Mouse (Mus musculus) hematopoietic stem cell, adult 5-6 weeks (primary cell): Measurements from ENCODE around the gene Kcnk4. TPM values are rescaled to one million over a fixed set of nuclear protein-coding genes. Genes with fewer than 3 reads are reported as not detected.
A peak's percentile ranks its signal among the peaks of the same experiment; 100 is the strongest.

Experiments
- ATAC-seq, 2 experiments: fragments of 125-278 bp in 1 of 2; replicated peaks in 1 of 2; 2 replicates each; pipeline ENCODE4 v1.8.0; 2016 to 2017; ENCODE audit warnings: inconsistent platforms in 2 of 2, mild to moderate bottlenecking in 2 of 2, moderate number of reproducible peaks in 2 of 2, low read depth in 1 of 2, moderate TSS enrichment in 1 of 2; ENCODE audit not compliant: low FRiP score in 2 of 2, poor library complexity in 2 of 2, severe bottlenecking in 2 of 2, insufficient read depth in 1 of 2, low TSS enrichment in 1 of 2
- total RNA-seq: library from RNA; stranded (forward); fragments of 172-1452, 232-1000 nt; gene quantifications from 2 replicates; pipeline ENCODE4 v1.2.3, GENCODE M21; 2017

Gene Kcnk4
- total RNA-seq, 1 experiment from 2014 or later, result not detected

- ATAC-seq, result peak; percentile 82 to 84
These were observed 8.0 kb upstream of the Kcnk4 start, which contains the start of gene Gpr137 for GRCm38 (mm10) chr19:6942249-6942691. TSS of gene Gpr137 (minus strand) at chr19:6942480.

GRCm38 (mm10) chr19:6941372-6942248 is 7.3 kb upstream of the Kcnk4 start, which contains the start of gene Bad:
TSS of gene Bad (plus strand) at chr19:6941861.
- peak; percentile 67 to 79 for ATAC-seq

GRCm38 (mm10) chr19:6940396-6941351 is 6.4 kb upstream of the Kcnk4 start:
- ATAC-seq, result peak in 1 of 2 experiments; percentile 10; a peak in 1 of 4 replicates

- ATAC-seq, result no peak
These were observed 5.0 kb upstream of the Kcnk4 start for GRCm38 (mm10) chr19:6939106-6940002.

- no peak for ATAC-seq
These were observed 3.5 kb upstream of the Kcnk4 start for GRCm38 (mm10) chr19:6937541-6938465.

GRCm38 (mm10) chr19:6936299-6936698 is 2.0 kb upstream of the Kcnk4 start:
- no peak for ATAC-seq

GRCm38 (mm10) chr19:6933436-6934194 is 700 bp downstream of the Kcnk4 start:
- ATAC-seq, result peak; percentile 32 to 42; a peak in 2 of 4 replicates

GRCm38 (mm10) chr19:6933102-6933435 is 1.2 kb downstream of the Kcnk4 start:
- ATAC-seq, result no peak

GRCm38 (mm10) chr19:6932018-6932417 is 2.3 kb downstream of the Kcnk4 start:
- no peak for ATAC-seq

GRCm38 (mm10) chr19:6931002-6931401 is 3.3 kb downstream of the Kcnk4 start:
- ATAC-seq, result no peak

- no peak for ATAC-seq
These were observed 6.2 kb downstream of the Kcnk4 start for GRCm38 (mm10) chr19:6928080-6928479.

- ATAC-seq, result no peak
These were observed 7.6 kb downstream of the Kcnk4 start for GRCm38 (mm10) chr19:6926559-6927255.

- no peak for ATAC-seq
These were observed 8.5 kb downstream of the Kcnk4 start for GRCm38 (mm10) chr19:6925611-6926329.

- ATAC-seq, result no peak
These were observed 9.1 kb downstream of the Kcnk4 start, which contains the start of gene Catsperz for GRCm38 (mm10) chr19:6925307-6925573. TSS of gene Catsperz (minus strand) at chr19:6925380.
